Mouse (Mus musculus) intestine, embryonic 14.5 days (tissue): ENCODE measurements around the gene Sla2. TPM values are rescaled to one million over a fixed set of nuclear protein-coding genes. Genes with fewer than 3 reads are reported as not detected.
"Not testable (repeated sequence)": the region's sequence is repeated elsewhere in the genome, so short reads cannot be mapped to it uniquely, and the experiment has no call there.

Source experiments
- ATAC-seq: fragments of 200-750 bp; cut with Nextera tagmentation; replicated peaks from 2 replicates; pipeline ENCODE4 v1.8.0; 2017; ENCODE audit warnings: low read depth, moderate number of reproducible peaks, moderate TSS enrichment, moderate library complexity; ENCODE audit not compliant: low FRiP score, low TSS enrichment
- DNase-seq: peaks from one replicate; pipeline ENCODE4 v3.0.0-alpha.2; 2018; ENCODE audit warnings: low spot score
- H3K27ac ChIP-seq: fragments of 300-500 bp; sonication (generic); 2 replicates; pipeline ENCODE4 v1.5.1; 2014; ENCODE audit warnings: low read depth, mild to moderate bottlenecking, control low read depth
- H3K27me3 ChIP-seq: fragments of 300-500 bp; sonication (generic); replicated peaks from 2 replicates; pipeline ENCODE4 v1.6.1; 2014; ENCODE audit warnings: low read length, control low read depth; ENCODE audit not compliant: control insufficient read depth, insufficient read depth
- H3K36me3 ChIP-seq: fragments of 300-500 bp; sonication (generic); 2 replicates; pipeline ENCODE4 v1.6.1; 2014; ENCODE audit warnings: low read length, control low read depth; ENCODE audit not compliant: control insufficient read depth, insufficient read depth
- H3K4me1 ChIP-seq: fragments of 300-500 bp; sonication (generic); replicated peaks from 2 replicates; pipeline ENCODE4 v1.6.1; 2014; ENCODE audit warnings: low read length, control low read depth, mixed read lengths; ENCODE audit not compliant: control insufficient read depth, insufficient read depth
- H3K4me2 ChIP-seq: fragments of 300-500 bp; sonication (generic); 2 replicates; pipeline ENCODE4 v1.6.1; 2014; ENCODE audit warnings: low read length
- H3K4me3 ChIP-seq: fragments of 300-500 bp; sonication (generic); 2 replicates; pipeline ENCODE4 v1.5.1; 2014; ENCODE audit warnings: low read depth, low read length, control low read depth, mixed read lengths
- H3K9ac ChIP-seq: fragments of 300-500 bp; sonication (generic); 2 replicates; pipeline ENCODE4 v1.6.1; 2014; ENCODE audit warnings: mild to moderate bottlenecking, low read length
- H3K9me3 ChIP-seq: fragments of 300-500 bp; sonication (generic); 2 replicates; pipeline ENCODE4 v1.6.1; 2016; ENCODE audit warnings: low read length, control low read depth; ENCODE audit not compliant: control insufficient read depth
- WGBS: fragments of 180-500 bp; shearing (Covaris S2); extraction: QIAGEN DNeasy Blood & Tissue Kit; methylation state at CpG from one replicate; pipeline ENCODE4 v1.1.7; 2014; 5-methylcytosine and 5-hydroxymethylcytosine counted together
- polyA plus RNA-seq: library from polyadenylated mRNA; unstranded; fragments of >200 nt; fragmentation: Nextera tagmentation; extraction: Ambion mirVana; gene quantifications from 2 replicates; pipeline ENCODE4 v1.2.1, GENCODE M21; 2014

The Sla2 gene
- polyA plus RNA-seq, 1 experiment from 2014 or later: 0.51 TPM

GRCm38 (mm10) chr2:156856311-156856710 lies 30.7 kb downstream of the Sla2 start:
- Histone ChIP-seq H3K4me1 (peaks cover 18% of the 10 kb centered on the region), H3K36me3 (peaks cover 41% of the 10 kb centered on the region)
- no peak for DNase-seq

DNA sequence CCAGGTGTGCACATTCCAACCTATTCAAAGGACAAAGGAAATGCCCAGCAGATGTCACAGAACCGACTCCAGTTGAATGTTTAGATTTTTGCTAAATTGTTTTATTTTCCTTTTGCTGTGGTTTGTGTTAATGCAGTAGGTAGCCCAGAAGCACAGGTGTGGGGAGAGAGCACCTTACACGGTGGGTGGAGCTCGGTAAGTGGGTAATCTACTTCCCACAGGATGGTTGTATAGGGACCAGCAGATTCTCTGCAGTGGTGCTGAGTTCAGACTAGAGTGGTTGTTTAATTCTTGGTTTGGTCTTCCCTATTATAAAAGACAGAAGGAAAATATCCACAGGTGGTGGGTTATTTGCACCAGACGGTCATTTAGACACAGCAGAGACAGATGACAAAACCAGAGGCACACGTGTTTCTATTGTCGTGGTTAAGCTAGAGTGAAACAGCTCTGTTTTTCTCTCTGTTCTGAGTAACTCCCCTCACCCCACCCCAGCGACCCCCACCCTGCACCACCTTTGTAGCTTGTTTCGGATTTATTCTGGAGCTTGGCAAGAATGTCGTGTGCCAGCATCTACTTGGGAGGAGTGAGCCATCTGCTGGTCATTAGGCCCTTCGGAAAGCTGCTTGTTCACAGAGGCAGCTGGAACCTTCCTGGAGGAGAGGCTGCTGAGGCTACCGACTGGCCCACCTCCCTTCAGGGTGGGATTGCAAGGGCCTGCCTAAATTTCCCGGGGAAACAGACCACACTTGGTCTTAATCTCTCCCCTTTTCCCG lies 32.8 kb downstream of the Sla2 start:
- Histone ChIP-seq H3K4me1 (peaks cover 15% of the 10 kb centered on the region), H3K36me3 (peaks cover 61% of the 10 kb centered on the region)
- not testable (repeated sequence) for H3K4me2 ChIP-seq, H3K4me3 ChIP-seq, ATAC-seq, H3K9me3 ChIP-seq, H3K9ac ChIP-seq, H3K27ac ChIP-seq, H3K27me3 ChIP-seq, DNase-seq
- 52% methylated on average over 13 of the region's 13 CpGs for WGBS

More at GRCm38 (mm10) chr2:156856311-156856710, 30.7 kb downstream of the Sla2 start:
- Histone ChIP-seq H3K4me2 (no peak overlapping the region), H3K4me3 (no peak overlapping the region), H3K27ac (no peak overlapping the region), H3K27me3 (no peaks in the 10 kb centered on the region), H3K9ac (no peak overlapping the region), H3K9me3 (no peaks in the 10 kb centered on the region)
- WGBS: 94% methylated on average over 1 of the region's 1 CpGs
- no peak for ATAC-seq

- not testable (repeated sequence) for H3K27me3 ChIP-seq, H3K9ac ChIP-seq, H3K4me3 ChIP-seq, H3K4me1 ChIP-seq, DNase-seq, H3K27ac ChIP-seq, H3K4me2 ChIP-seq, ATAC-seq, H3K9me3 ChIP-seq
- peaks cover 67% of the 10 kb centered on the region for H3K36me3 ChIP-seq
- 94% methylated on average over 8 of the region's 13 CpGs for WGBS
These were observed 33.4 kb downstream of the Sla2 start for GRCm38 (mm10) chr2:156853584-156853983.

GRCm38 (mm10) chr2:156850505-156850904 lies 36.5 kb downstream of the Sla2 start:
- Histone ChIP-seq H3K4me3 (no peak overlapping the region), H3K27ac (no peak overlapping the region), H3K27me3 (no peaks in the 10 kb centered on the region), H3K9me3 (no peaks in the 10 kb centered on the region), H3K9ac (no peak overlapping the region), H3K36me3 (peaks cover 73% of the 10 kb centered on the region), H3K4me2 (no peak overlapping the region), H3K4me1 (peaks cover under 1% of the 10 kb centered on the region; the same call in 1 of the 2 replicates)
- no peak for ATAC-seq
- 89% methylated on average over 5 of the region's 5 CpGs for WGBS
- DNase-seq: no peak

DNA sequence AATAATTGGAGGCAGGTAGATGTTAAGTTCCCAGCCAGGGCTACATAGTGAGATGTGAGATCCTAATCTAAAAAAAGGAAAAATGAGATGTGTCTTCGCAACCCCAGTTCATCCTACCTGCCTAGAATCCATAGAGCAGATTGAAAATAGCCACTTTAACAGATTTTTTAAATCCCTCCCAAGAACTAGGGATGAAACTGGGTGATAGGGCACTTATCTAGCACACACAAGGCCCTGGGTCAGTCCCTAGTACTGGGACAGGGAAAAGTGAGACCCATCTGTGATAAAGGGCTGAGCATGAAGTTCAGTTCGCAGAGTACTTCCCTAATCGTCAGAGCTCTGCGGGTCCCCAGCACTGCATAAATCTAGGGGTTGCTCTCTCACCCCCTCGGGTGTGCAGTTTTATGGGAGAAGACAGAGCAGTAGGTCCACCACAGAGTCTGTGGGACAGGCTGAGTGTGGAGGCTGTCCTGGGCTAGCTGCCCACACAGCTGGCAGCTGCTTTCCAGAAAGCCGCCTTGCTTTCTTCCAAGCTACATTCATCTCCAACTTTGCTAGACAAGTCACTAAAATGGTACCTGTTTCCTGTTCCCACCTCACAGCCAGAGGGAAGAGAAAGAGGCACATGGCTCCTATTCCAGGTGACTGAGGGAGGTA lies 38.3 kb downstream of the Sla2 start:
- H3K36me3 ChIP-seq: peaks cover 79% of the 10 kb centered on the region
- H3K4me1 ChIP-seq: peaks cover 18% of the 10 kb centered on the region
- ATAC-seq (no peak), DNase-seq (no peak)
- no peak overlapping the region for H3K27ac ChIP-seq
- no peak overlapping the region for H3K4me3 ChIP-seq
- no peaks in the 10 kb centered on the region for H3K27me3 ChIP-seq
- H3K9me3 ChIP-seq: no peaks in the 10 kb centered on the region
- H3K9ac ChIP-seq: no peak overlapping the region
- H3K4me2 ChIP-seq: no peak overlapping the region
- WGBS: 86% methylated on average over 6 of the region's 6 CpGs

DNA sequence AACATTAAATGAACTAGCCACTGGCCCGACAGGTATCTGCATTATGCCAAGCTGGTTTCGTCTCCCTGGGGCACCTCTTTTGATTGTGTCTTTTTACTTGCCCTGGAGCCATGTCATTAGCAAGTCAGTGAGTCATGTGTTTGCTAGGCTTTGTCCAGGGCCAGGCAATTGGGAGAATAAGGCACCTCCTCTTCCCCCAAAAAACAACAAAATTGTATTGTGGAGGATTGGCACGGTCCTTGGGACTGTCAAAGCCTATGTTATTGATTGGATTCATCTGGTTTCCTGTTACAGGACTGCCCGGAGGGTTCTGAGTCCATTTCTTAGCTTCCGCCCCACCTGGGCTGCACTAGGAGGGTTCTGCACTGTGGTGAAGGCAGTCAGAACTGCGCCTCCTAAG lies 39.3 kb downstream of the Sla2 start:
- Histone ChIP-seq H3K27ac (no peak overlapping the region), H3K4me1 (peaks cover 28% of the 10 kb centered on the region), H3K9me3 (no peaks in the 10 kb centered on the region), H3K36me3 (peaks cover 76% of the 10 kb centered on the region), H3K4me2 (no peak overlapping the region), H3K9ac (no peak overlapping the region), H3K4me3 (no peak overlapping the region), H3K27me3 (no peaks in the 10 kb centered on the region)
- DNase-seq: no peak
- WGBS: 71% methylated on average over 6 of the region's 6 CpGs
- no peak for ATAC-seq

- H3K36me3 ChIP-seq: peaks cover 48% of the 10 kb centered on the region
- no peak overlapping the region for H3K4me2 ChIP-seq
- H3K27me3 ChIP-seq: no peaks in the 10 kb centered on the region
- H3K27ac ChIP-seq: no peak overlapping the region
- H3K4me1 ChIP-seq: peaks cover 38% of the 10 kb centered on the region
- DNase-seq (no peak), ATAC-seq (no peak)
- no peaks in the 10 kb centered on the region for H3K9me3 ChIP-seq
- WGBS: 54% methylated on average over 10 of the region's 10 CpGs
- no peak overlapping the region for H3K9ac ChIP-seq
- no peak overlapping the region for H3K4me3 ChIP-seq
These were observed 42.3 kb downstream of the Sla2 start for GRCm38 (mm10) chr2:156844715-156845114.

- ATAC-seq (no peak), DNase-seq (no peak)
- no peak overlapping the region for H3K27ac ChIP-seq
- H3K9me3 ChIP-seq: no peaks in the 10 kb centered on the region
- H3K36me3 ChIP-seq: peaks cover 35% of the 10 kb centered on the region
- WGBS: 46% methylated on average over 10 of the region's 10 CpGs
- no peak overlapping the region; the same call in 1 of the 2 replicates for H3K9ac ChIP-seq
- peak overlapping the region; percentile 80 for H3K4me2 ChIP-seq
- peak overlapping the region; percentile 92; the same call in 1 of the 2 replicates for H3K4me3 ChIP-seq
- H3K4me1 ChIP-seq: peaks cover 49% of the 10 kb centered on the region
- no peaks in the 10 kb centered on the region for H3K27me3 ChIP-seq
These were observed 43.7 kb downstream of the Sla2 start for GRCm38 (mm10) chr2:156843331-156843730.
